Mouse (Mus musculus): ENCODE results near the gene Rnf43. TPM values are rescaled to one million over a fixed set of nuclear protein-coding genes. Genes with fewer than 3 reads are reported as not detected.

Gene Rnf43
- total and polyA plus RNA-seq, 3 experiments = 14.6 to 17.3 TPM; not detected in 1

GRCm38 (mm10) chr11:87725964-87726562 is 63.5 kb downstream of the Rnf43 start (continued):
- TF ChIP-seq ETS1 (IDR thresholded peaks at IDR 0.05; ENCODE audit: low read depth, low read length) = peak; percentile 97
- TF ChIP-seq EP300 (IDR thresholded peaks at IDR 0.05; ENCODE audit: low read depth in 1 of 2, low read length in 2 of 2) = peak; percentile 100
- TF ChIP-seq MYB (IDR thresholded peaks at IDR 0.05; ENCODE audit: low read depth, low read length) = peak; percentile 99
- TF ChIP-seq USF1 (IDR thresholded peaks at IDR 0.05; ENCODE audit: low read depth, low read length) = no peak
- TF ChIP-seq CTCF (IDR thresholded peaks at IDR 0.05 in 2 of 3, conservative IDR thresholded peaks at IDR 0.05 in 1 of 3; ENCODE audit: control insufficient read depth in 1 of 3, insufficient read depth in 1 of 3, low read depth in 2 of 3, low read length in 3 of 3, poor library complexity in 1 of 3, severe bottlenecking in 1 of 3) = no peak
- peak; percentile 94 for TF ChIP-seq MYC (IDR thresholded peaks at IDR 0.05; ENCODE audit: low read depth, low read length)
- TF ChIP-seq CHD2 (IDR thresholded peaks at IDR 0.05; ENCODE audit: low read length) = peak; percentile 33; the same call in 1 of the 2 replicates
- TF ChIP-seq MAZ (IDR thresholded peaks at IDR 0.05; ENCODE audit: low read depth, low read length) = peak; percentile 99
- no peak for TF ChIP-seq ZC3H11A (IDR thresholded peaks at IDR 0.05; ENCODE audit: low read depth, low read length)
- TF ChIP-seq E2F4 (IDR thresholded peaks at IDR 0.05; ENCODE audit: borderline replicate concordance, low read depth, low read length) = no peak; the same call in 1 of the 2 replicates
- TF ChIP-seq SIN3A (IDR thresholded peaks at IDR 0.05; ENCODE audit: low read length) = peak; percentile 100

DNA sequence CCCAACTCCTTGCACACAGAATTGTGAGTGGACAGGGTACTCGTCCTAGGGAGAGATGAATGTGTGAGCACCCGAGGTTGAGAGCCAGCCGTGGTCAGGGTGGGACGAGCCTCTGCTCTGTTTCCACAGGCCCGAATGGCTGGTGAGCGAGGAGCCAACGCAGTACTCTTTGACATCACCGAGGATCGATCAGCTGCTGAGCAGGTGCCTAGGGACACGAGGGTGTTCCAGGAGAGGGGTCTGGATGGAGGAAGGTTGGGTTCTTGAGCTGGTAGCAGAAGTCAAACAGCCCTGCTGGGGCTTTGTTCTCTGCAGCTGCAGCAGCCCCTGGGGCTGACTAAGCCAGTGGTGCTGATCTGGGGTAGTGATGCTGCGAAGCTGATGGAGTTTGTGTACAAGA is 64.5 kb downstream of the Rnf43 start:
- no peaks in the 10 kb centered on the region for H3K9me3 ChIP-seq (replicated peaks; ENCODE audit: insufficient read depth, low read length)
- peak overlapping the region; percentile 74 for H3K9ac ChIP-seq (ENCODE audit: control insufficient read depth, low read depth, low read length, poor library complexity, severe bottlenecking)
- peak overlapping the region; percentile 5 to 23 for H3K4me3 ChIP-seq (ENCODE audit: control insufficient read depth in 1 of 2, insufficient read depth in 1 of 2, low read depth in 2 of 2, low read length in 2 of 2)
- H3K27ac ChIP-seq (ENCODE audit: control insufficient read depth, low read depth, low read length) = peak overlapping the region; percentile 98
- H3K79me2 ChIP-seq (ENCODE audit: control insufficient read depth, insufficient read depth, low read length, poor library complexity) = peaks cover 37% of the 10 kb centered on the region
- peaks cover 39 to 66% of the 10 kb centered on the region in 2 experiments for H3K4me1 ChIP-seq (ENCODE audit: control insufficient read depth in 1 of 2, insufficient read depth in 2 of 2, low read length in 2 of 2)
- peak; percentile 65 for DNase-seq (ENCODE audit: low read depth, low spot score)
- TF ChIP-seq TBP (IDR thresholded peaks at IDR 0.05; ENCODE audit: low read depth, low read length) = no peak
- TF ChIP-seq BHLHE40 (IDR thresholded peaks at IDR 0.05; ENCODE audit: borderline replicate concordance, low read depth, low read length) = no peak
- TF ChIP-seq NRF1 (IDR thresholded peaks at IDR 0.05; ENCODE audit: insufficient read depth, low read depth, low read length, poor library complexity, severe bottlenecking) = no peak
- TF ChIP-seq POLR2A (IDR thresholded peaks at IDR 0.05; ENCODE audit: control insufficient read depth in 1 of 2, insufficient read depth in 1 of 2, low read depth in 1 of 2, low read length in 2 of 2, poor library complexity in 1 of 2) = no peak
- TF ChIP-seq CHD2 (IDR thresholded peaks at IDR 0.05; ENCODE audit: low read length) = no peak
- no peak for TF ChIP-seq RCOR1 (IDR thresholded peaks at IDR 0.05; ENCODE audit: low read depth, low read length)
- no peak for TF ChIP-seq USF2 (IDR thresholded peaks at IDR 0.05; ENCODE audit: borderline replicate concordance in 1 of 2, insufficient read depth in 1 of 2, low read depth in 1 of 2, low read length in 2 of 2)
- TF ChIP-seq HCFC1 (IDR thresholded peaks at IDR 0.05; ENCODE audit: low read depth, low read length) = no peak
- no peak for TF ChIP-seq UBTF (IDR thresholded peaks at IDR 0.05; ENCODE audit: borderline replicate concordance, insufficient read depth, low read depth, low read length)
- no peak for TF ChIP-seq MYB (IDR thresholded peaks at IDR 0.05; ENCODE audit: low read depth, low read length)
- no peak for TF ChIP-seq ZC3H11A (IDR thresholded peaks at IDR 0.05; ENCODE audit: low read depth, low read length)
- no peak for TF ChIP-seq E2F4 (IDR thresholded peaks at IDR 0.05; ENCODE audit: borderline replicate concordance, low read depth, low read length)
- TF ChIP-seq MAFK (IDR thresholded peaks at IDR 0.05; ENCODE audit: borderline replicate concordance, low read depth, low read length) = no peak
- TF ChIP-seq GABPA (IDR thresholded peaks at IDR 0.05; ENCODE audit: low read depth, low read length) = no peak
- no peak for TF ChIP-seq GATA1 (IDR thresholded peaks at IDR 0.05; ENCODE audit: low read depth, low read length)
- TF ChIP-seq ELF1 (IDR thresholded peaks at IDR 0.05; ENCODE audit: low read depth, low read length) = no peak
- TF ChIP-seq MAZ (IDR thresholded peaks at IDR 0.05; ENCODE audit: low read depth, low read length) = no peak
- no peak for TF ChIP-seq ZMIZ1 (IDR thresholded peaks at IDR 0.05; ENCODE audit: low read depth, low read length)
- no peaks in the 10 kb centered on the region for H3K27me3 ChIP-seq (ENCODE audit: control insufficient read depth in 1 of 2, insufficient read depth in 2 of 2, low read length in 2 of 2)
- peaks cover 0 to 57% of the 10 kb centered on the region in 2 experiments; a peak in 2 of 4 replicates for H3K36me3 ChIP-seq (ENCODE audit: control insufficient read depth in 1 of 2, insufficient read depth in 2 of 2, low read length in 2 of 2)
